Mouse (Mus musculus) cerebellum, adult 2 months (tissue): ENCODE measurements at regions not wholly inside any gene's neighbourhood (a gene's known extent, or its start where the extent isn't known, plus 50 kb on each side); places are given as distances from the start of the nearest gene placed in this dataset.

Experiments
- DNase-seq, 2 experiments: peaks; one replicate each; pipeline ENCODE4 v3.0.0; 2021
- H3K27ac ChIP-seq: fragments of 200-500 bp; 2 replicates; pipeline ENCODE4 v1.5.1; 2012; ENCODE audit warnings: low read length, control low read depth, inconsistent platforms; ENCODE audit not compliant: insufficient read depth
- H3K27me3 ChIP-seq: fragments of 200-500 bp; 2 replicates; pipeline ENCODE4 v1.6.1; 2012; ENCODE audit warnings: inconsistent platforms, mild to moderate bottlenecking, low read length, moderate library complexity; ENCODE audit not compliant: control insufficient read depth, insufficient read depth
- H3K4me1 ChIP-seq: fragments of 200-500 bp; 2 replicates; pipeline ENCODE4 v1.6.1; 2011; ENCODE audit warnings: low read length; ENCODE audit not compliant: control insufficient read depth, insufficient read depth
- H3K4me3 ChIP-seq: fragments of 200-500 bp; replicated peaks from 2 replicates; pipeline ENCODE3; 2011; ENCODE audit warnings: mild to moderate bottlenecking, low read depth, low read length, control low read depth; ENCODE audit not compliant: insufficient read depth
- CTCF ChIP-seq: fragments of 200-500 bp; IDR thresholded peaks from 2 replicates; pipeline ENCODE4 v1.5.1; 2011; ENCODE audit warnings: low read depth, mild to moderate bottlenecking, control low read depth, low read length, moderate library complexity, borderline replicate concordance; ENCODE audit not compliant: insufficient read depth
- POLR2A ChIP-seq: fragments of 200-500 bp; IDR thresholded peaks from 2 replicates; pipeline ENCODE4 v1.6.1; 2011; ENCODE audit warnings: low read length, control low read depth, borderline replicate concordance; ENCODE audit not compliant: insufficient read depth
- WGBS: fragments of 180-500 bp; shearing (Covaris S2); methylation state at CpG from one replicate; pipeline ENCODE4 v1.1.7; 2018; 5-methylcytosine and 5-hydroxymethylcytosine counted together

DNA sequence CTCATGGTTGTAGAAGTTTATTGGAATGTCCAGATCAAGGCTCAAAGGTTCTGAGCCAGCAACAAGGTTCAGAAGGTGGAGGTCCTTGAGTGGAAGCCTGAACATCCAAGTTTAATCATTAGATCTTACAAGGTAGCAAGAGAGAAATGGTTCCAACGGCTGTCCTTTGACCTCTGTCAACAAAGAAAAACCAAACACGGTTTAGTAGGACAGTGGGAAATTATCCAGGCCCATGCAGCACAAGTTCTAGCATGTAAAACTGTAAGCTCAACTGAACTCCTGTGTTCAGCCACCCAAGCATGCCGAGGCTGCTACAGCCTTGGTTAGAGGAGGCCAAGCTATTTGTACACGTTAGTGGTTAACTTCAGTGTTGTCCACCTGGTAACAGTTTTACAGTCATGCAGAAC is 77.1 kb upstream of the Gm34302 start:
- DNase-seq, result no peak
- no peaks in the 10 kb centered on the region for H3K27me3 ChIP-seq
- no peak overlapping the region for H3K4me3 ChIP-seq
- H3K27ac ChIP-seq, result no peak overlapping the region
- WGBS, result 81% methylated on average over 4 of the region's 4 CpGs
- TF ChIP-seq CTCF, result no peak
- TF ChIP-seq POLR2A, result no peak
- H3K4me1 ChIP-seq, result no peaks in the 10 kb centered on the region

DNA sequence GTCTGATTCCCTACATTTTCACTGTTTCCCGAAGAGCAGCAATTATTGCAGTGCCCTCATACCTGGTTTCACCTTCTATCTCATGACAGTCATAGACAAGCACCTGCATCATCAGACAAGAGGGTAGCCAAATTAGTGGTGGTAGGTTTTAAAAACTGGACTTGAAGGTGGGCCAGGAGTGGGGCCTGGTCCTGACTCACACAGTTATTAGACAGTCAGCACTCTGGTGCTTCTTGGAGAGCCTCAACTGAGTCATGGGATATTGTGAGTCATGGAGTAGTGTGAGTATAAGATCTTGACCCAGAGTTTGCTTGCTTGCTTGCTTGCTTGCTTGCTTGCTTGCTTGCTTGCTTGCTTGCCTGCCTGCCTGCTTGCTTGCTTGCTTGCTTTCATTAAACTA is 73.1 kb upstream of the Gm34302 start:
- Histone ChIP-seq H3K4me3 (no peak overlapping the region), H3K27me3 (no peaks in the 10 kb centered on the region), H3K4me1 (no peaks in the 10 kb centered on the region), H3K27ac (no peak overlapping the region)
- TF ChIP-seq CTCF (no peak), POLR2A (no peak)
- WGBS, result 95% methylated on average over 1 of the region's 1 CpGs
- no peak for DNase-seq

DNA sequence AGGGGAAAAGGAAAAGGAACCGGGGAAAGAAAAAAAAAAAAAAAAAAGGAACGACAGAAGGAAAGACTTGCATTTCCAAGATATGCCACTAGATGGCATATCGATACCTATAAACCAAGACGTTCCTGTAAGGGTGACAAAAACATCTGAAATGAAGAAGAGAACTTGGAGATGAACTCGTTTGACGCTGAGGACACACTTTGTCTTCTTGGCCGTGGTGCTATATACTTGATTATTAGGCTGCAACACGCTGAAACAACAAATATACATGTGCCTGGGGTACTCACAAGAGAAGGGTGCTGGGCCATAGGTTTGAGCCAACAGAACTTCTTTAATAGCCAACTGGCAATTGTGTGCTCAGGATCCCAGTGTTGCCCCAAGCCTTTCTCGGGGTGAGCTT is 71.2 kb upstream of the Gm34302 start:
- 3% methylated on average over 9 of the region's 9 CpGs for WGBS
- Histone ChIP-seq H3K4me1 (no peaks in the 10 kb centered on the region), H3K27me3 (no peaks in the 10 kb centered on the region), H3K27ac (no peak overlapping the region), H3K4me3 (no peak overlapping the region)
- TF ChIP-seq CTCF (peak; percentile 39; the same call in 1 of the 2 replicates), POLR2A (no peak)
- peak; percentile 12 to 24 for DNase-seq

DNA sequence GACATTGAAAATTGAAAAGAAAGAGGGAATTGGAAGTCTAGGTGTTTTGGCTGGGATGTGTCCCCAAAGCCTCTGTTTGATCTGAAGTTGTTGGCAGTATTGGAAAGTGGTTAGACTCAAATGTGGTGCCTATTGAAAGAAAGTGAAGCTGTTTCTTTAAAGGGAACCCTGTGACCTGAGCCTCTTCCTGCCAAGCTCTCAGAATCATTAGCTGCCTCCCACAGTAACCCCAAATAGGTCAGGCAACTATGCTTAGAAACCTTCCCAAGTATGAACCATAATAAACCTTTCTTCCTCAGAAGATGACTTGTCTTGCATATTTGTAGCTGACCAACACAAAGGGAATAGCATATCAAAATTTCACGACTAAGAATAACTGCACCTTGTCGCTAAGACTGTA is 69.7 kb upstream of the Gm34302 start:
- Histone ChIP-seq H3K4me3 (no peak overlapping the region), H3K4me1 (no peaks in the 10 kb centered on the region), H3K27ac (no peak overlapping the region), H3K27me3 (no peaks in the 10 kb centered on the region)
- WGBS, result 91% methylated on average over 2 of the region's 2 CpGs
- TF ChIP-seq CTCF, result no peak
- no peak for TF ChIP-seq POLR2A
- DNase-seq, result no peak

DNA sequence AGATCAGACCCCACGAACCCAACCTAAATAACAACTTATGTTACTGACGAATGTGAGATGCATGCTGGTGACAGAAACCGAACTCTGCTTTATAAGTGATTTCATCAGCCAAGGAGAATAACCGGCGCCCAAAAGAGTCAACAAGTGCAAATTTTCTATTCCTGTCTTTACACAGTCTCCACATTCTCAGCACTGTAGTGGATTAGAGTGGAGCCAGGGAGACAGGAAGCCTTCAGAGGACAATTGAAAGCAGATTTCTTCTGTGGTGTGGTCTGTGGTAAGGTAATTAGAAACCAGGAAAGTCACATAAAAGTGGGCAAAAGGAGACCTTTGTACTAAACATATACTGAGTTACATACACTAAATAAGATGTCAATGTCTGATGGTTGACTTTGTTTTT is 68.0 kb upstream of the Gm34302 start:
- TF ChIP-seq CTCF, result no peak
- TF ChIP-seq POLR2A, result no peak
- no peak for DNase-seq
- no peaks in the 10 kb centered on the region for H3K4me1 ChIP-seq
- H3K4me3 ChIP-seq, result no peak overlapping the region
- no peak overlapping the region for H3K27ac ChIP-seq
- 83% methylated on average over 5 of the region's 5 CpGs for WGBS
- H3K27me3 ChIP-seq, result no peaks in the 10 kb centered on the region

GRCm38 (mm10) chr3:63542638-63543408 is 59.1 kb upstream of the Gm34302 start:
- Histone ChIP-seq H3K4me1 (no peaks in the 10 kb centered on the region), H3K27ac (no peak overlapping the region), H3K4me3 (no peak overlapping the region), H3K27me3 (no peaks in the 10 kb centered on the region)
- TF ChIP-seq POLR2A, result no peak
- TF ChIP-seq CTCF, result no peak
- 39% methylated on average over 4 of the region's 4 CpGs for WGBS
- DNase-seq, result no peak

DNA sequence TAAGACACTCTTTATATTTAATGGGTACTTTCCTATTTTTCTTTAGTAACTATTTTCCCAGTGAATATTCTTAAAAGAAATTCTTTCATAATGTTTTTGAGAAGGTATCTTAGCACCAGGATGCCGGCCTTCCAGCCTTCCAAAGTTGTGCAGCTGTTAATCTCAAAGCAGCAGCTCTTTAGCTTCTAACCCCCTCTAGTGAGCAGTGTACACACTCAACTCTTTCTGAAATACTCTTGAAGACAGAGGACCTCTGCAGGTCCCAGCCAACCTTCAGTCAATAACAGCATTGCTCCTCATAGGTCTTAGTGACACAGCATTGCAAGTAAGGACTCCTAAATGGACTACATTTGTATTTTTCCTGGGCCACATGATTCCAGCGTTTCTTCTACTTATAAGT is 55.2 kb upstream of the Gm34302 start:
- no peak overlapping the region for H3K27ac ChIP-seq
- WGBS, result 80% methylated on average over 2 of the region's 2 CpGs
- H3K4me3 ChIP-seq, result no peak overlapping the region
- H3K27me3 ChIP-seq, result no peaks in the 10 kb centered on the region
- H3K4me1 ChIP-seq, result no peaks in the 10 kb centered on the region
- DNase-seq, result no peak
- TF ChIP-seq CTCF (no peak), POLR2A (no peak)

- DNase-seq, result no peak
- Histone ChIP-seq H3K4me1 (no peaks in the 10 kb centered on the region), H3K4me3 (no peak overlapping the region), H3K27ac (no peak overlapping the region), H3K27me3 (no peaks in the 10 kb centered on the region)
- TF ChIP-seq CTCF (no peak), POLR2A (no peak)
- WGBS, result 3% methylated on average over 2 of the region's 2 CpGs
Observed at GRCm38 (mm10) chr3:63534141-63534540, 50.5 kb upstream of the Gm34302 start.
